Mouse (Mus musculus) small intestine, adult 2 months (tissue): Measurements from ENCODE around the gene Adm2.

Experiments
- CTCF ChIP-seq: fragments of 200-500 bp; IDR thresholded peaks from 2 replicates; pipeline ENCODE4 v1.5.1; 2012; ENCODE audit warnings: low read depth, mild to moderate bottlenecking, control low read depth, inconsistent platforms, low read length, moderate library complexity, mixed read lengths; ENCODE audit not compliant: insufficient replicate concordance, insufficient read length; ENCODE audit errors: extremely low read depth
- POLR2A ChIP-seq: fragments of 200-500 bp; IDR thresholded peaks from 2 replicates; pipeline ENCODE4 v1.6.1; 2012; ENCODE audit warnings: low read depth, mild to moderate bottlenecking, control low read depth, inconsistent platforms, low read length, moderate library complexity

DNA sequence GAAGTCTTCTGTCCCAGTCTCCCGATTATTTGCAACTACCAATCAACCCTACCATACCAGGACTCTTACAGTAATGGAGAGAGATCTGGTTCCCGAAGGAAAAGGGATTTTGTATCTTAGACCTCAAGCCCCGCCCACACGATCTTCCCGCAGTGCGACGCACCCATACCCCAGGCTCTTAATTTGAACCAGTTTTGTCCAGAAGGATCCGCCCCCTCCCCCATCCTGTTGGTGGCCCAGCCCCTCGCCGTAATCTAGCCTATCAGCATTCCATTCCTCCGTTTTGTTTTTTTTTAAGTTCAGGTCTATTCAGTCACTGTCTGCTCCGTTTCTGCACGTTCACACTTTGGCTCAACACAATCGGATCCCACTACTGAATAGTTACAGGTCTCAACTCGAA, 33.9 kb downstream of the Adm2 start:
- TF ChIP-seq POLR2A (no peak), CTCF (no peak)
